Mouse (Mus musculus): Measurements from ENCODE around the gene Slc13a4.

DNA sequence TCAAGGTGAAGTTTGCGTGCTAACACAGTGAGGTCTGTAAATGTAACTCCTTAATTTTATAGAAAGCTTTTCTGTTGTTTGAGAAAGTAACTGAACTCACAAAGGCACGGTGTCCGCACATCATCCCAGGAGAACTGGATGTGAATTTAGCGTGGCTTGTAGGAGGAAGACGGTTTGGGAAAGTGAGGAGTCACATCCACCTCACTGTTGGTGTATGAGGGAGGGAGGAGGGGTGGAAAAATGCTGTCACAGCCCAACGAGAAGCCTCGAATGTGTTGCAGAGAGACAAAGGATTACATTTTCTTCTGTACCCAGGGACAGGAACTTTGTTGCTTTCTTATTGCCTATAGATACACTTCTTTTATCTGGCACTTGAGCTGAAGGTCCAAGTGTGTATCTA lies 47.4 kb downstream of the Slc13a4 start:
- TF ChIP-seq CTCF (IDR thresholded peaks at IDR 0.05; ENCODE audit: low read depth): no peak
- no peak for TF ChIP-seq EP300 (IDR thresholded peaks at IDR 0.05; ENCODE audit: low read depth)

Measured in heart, postnatal 0 days (tissue).